Mouse (Mus musculus): ENCODE data around the gene Kmt5b. TPM values are rescaled to one million over a fixed set of nuclear protein-coding genes. Genes with fewer than 3 reads are reported as not detected.

Kmt5b gene
- polyA plus RNA-seq, 1 experiment: 3.5 TPM

DNA sequence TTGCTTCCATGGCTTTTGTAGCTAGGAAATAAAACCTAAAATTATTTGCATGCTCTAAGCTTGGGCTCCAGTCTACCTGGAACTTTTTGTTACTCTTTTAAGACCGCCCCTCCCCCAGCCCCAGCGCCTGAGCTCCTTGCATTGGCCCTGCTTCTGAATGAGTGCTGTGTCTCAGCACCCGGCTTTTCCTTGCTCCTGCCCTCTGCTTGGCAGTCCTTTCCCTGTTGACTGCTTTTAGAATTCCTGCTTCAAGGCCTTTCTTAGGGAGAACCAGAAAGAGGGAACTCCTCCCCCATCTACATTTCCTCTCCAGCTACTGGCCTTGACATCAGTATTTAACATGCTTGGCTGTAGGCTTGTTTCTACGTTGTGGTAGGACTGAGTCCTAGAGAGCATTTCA lies 88.4 kb downstream of the Kmt5b start:
- TF ChIP-seq GATA1 (IDR thresholded peaks at IDR 0.05; ENCODE audit: borderline replicate concordance, low read length) (no peak), FLI1 (IDR thresholded peaks at IDR 0.05; ENCODE audit: low read length) (no peak)
- Histone ChIP-seq H3K27me3 (replicated peaks) (no peaks in the 10 kb centered on the region), H3K4me1 (peaks cover 40% of the 10 kb centered on the region), H3K4me3 (replicated peaks) (no peak overlapping the region), H3K9me3 (no peaks in the 10 kb centered on the region), H3K36me3 (replicated peaks; ENCODE audit: low read length) (peaks cover 2% of the 10 kb centered on the region)

DNA sequence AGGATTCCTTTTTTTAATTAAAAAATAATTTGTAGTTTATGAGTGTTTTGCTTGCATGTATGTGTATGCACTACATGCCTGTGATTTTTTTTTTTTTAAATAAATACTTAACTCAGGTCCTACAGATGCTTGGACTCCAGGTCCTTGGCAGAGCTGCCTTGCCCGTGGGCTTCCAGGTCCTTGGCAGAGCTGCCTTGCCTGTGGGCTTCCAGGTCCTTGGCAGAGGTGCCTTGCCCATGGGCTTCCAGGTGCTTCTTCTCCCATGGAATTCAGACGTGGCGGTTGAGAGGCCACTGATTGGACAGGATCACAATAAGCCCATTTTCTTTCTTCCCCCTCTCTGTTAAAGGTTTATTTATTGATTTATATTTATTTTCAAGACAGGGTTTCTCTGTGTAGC lies 90.0 kb downstream of the Kmt5b start:
- no peaks in the 10 kb centered on the region for H3K9me3 ChIP-seq
- H3K4me1 ChIP-seq: peaks cover 34% of the 10 kb centered on the region
- TF ChIP-seq FLI1 (IDR thresholded peaks at IDR 0.05; ENCODE audit: low read length) (no peak), GATA1 (IDR thresholded peaks at IDR 0.05; ENCODE audit: borderline replicate concordance, low read length) (no peak)
- H3K36me3 ChIP-seq (replicated peaks; ENCODE audit: low read length): peaks cover 5% of the 10 kb centered on the region
- no peak overlapping the region for H3K4me3 ChIP-seq (replicated peaks)
- no peaks in the 10 kb centered on the region for H3K27me3 ChIP-seq (replicated peaks)

DNA sequence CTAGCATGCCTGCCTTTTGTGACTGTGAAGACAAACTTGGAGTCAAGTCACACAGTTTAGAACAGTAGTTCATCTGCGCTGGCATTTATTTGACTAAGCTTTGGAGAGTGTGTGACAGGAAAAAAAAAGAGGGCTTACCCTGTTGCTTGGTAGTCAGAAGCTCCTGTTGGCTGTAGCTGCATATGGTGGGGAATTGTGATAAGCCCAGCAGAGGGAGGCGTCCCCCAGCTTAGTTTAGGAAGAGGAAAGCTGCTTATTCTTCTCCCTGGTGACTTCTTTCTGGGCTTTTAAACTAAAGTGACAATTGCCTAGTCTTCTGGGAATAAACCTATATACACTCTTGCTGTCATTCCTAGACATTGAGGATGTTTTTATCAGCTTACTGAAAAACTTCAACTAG lies 95.5 kb downstream of the Kmt5b start:
- Histone ChIP-seq H3K36me3 (replicated peaks; ENCODE audit: low read length) (peaks cover 30% of the 10 kb centered on the region), H3K9me3 (no peaks in the 10 kb centered on the region), H3K4me1 (peaks cover 15% of the 10 kb centered on the region), H3K4me3 (replicated peaks) (no peak overlapping the region), H3K27me3 (replicated peaks) (no peaks in the 10 kb centered on the region)
- no peak for TF ChIP-seq FLI1 (IDR thresholded peaks at IDR 0.05; ENCODE audit: low read length)
- no peak for TF ChIP-seq GATA1 (IDR thresholded peaks at IDR 0.05; ENCODE audit: borderline replicate concordance, low read length)

DNA sequence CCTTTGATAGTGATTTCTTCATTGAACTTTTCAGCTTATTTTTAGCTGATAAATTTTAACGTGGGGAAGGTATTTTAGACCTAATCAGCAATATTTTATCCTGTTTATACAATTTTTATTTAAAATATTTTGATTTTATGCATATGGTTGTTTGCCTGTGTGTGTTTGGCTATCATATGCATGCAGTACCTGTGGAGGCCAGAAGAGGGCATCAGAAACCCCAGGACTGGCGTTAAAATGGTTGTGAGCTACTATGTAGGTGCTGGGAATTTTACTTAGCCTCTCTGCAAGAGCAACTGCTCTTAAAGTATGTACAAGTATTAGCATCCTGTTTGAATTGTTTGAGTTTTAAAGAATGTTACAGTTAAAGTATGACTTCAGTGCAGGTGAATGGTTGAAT lies 97.7 kb downstream of the Kmt5b start:
- TF ChIP-seq GATA1 (IDR thresholded peaks at IDR 0.05; ENCODE audit: borderline replicate concordance, low read length): no peak
- no peaks in the 10 kb centered on the region for H3K27me3 ChIP-seq (replicated peaks)
- peaks cover 30% of the 10 kb centered on the region for H3K36me3 ChIP-seq (replicated peaks; ENCODE audit: low read length)
- H3K4me3 ChIP-seq (replicated peaks): no peak overlapping the region
- peaks cover 11% of the 10 kb centered on the region for H3K4me1 ChIP-seq
- H3K9me3 ChIP-seq: no peaks in the 10 kb centered on the region

Other genes starting within 250 kb of the Kmt5b start
- 17.5 and 45.1 TPM in 2 replicates for gene Ppp6r3, start 191.7 kb upstream of the Kmt5b start, polyA plus RNA-seq (2012; ENCODE audit: insufficient read depth, low replicate concordance)
- gene Lrp5, start 80.9 kb upstream of the Kmt5b start, polyA plus RNA-seq (2012; ENCODE audit: insufficient read depth, low replicate concordance): 11.6 and 18.0 TPM in 2 replicates
- gene 1810055G02Rik, start 59.1 kb upstream of the Kmt5b start, polyA plus RNA-seq (2012; ENCODE audit: insufficient read depth, low replicate concordance): 11.1 and 12.3 TPM in 2 replicates
- gene Chka, start 84.4 kb downstream of the Kmt5b start, polyA plus RNA-seq (2012; ENCODE audit: insufficient read depth, low replicate concordance): 6.8 and 18.7 TPM in 2 replicates
- 39.3 and 78.0 TPM in 2 replicates for gene Tcirg1, start 139.7 kb downstream of the Kmt5b start, polyA plus RNA-seq (2012; ENCODE audit: insufficient read depth, low replicate concordance)
- gene Ndufs8, start 145.4 kb downstream of the Kmt5b start, polyA plus RNA-seq (2012; ENCODE audit: insufficient read depth, low replicate concordance): 38.8 and 142 TPM in 2 replicates
- 2.8 TPM in 1 of 2 replicates, not detected in the other for gene Aldh3b1, start 162.4 kb downstream of the Kmt5b start, polyA plus RNA-seq (2012; ENCODE audit: insufficient read depth, low replicate concordance)
- 30.5 and 188 TPM in 2 replicates for gene Unc93b1, start 167.8 kb downstream of the Kmt5b start, polyA plus RNA-seq (2012; ENCODE audit: insufficient read depth, low replicate concordance)
- 0.04 TPM in 1 of 2 replicates, not detected in the other for gene Aldh3b3, start 191.2 kb downstream of the Kmt5b start, polyA plus RNA-seq (2012; ENCODE audit: insufficient read depth, low replicate concordance)
- gene Aldh3b2, start 204.9 kb downstream of the Kmt5b start, polyA plus RNA-seq (2012; ENCODE audit: insufficient read depth, low replicate concordance): not detected in 2 replicates
- gene Acy3, start 219.1 kb downstream of the Kmt5b start, polyA plus RNA-seq (2012; ENCODE audit: insufficient read depth, low replicate concordance): 6.4 TPM in 1 of 2 replicates, not detected in the other
- not detected in 2 replicates for gene Tbx10, start 225.3 kb downstream of the Kmt5b start, polyA plus RNA-seq (2012; ENCODE audit: insufficient read depth, low replicate concordance)
- gene Nudt8, start 233.2 kb downstream of the Kmt5b start, polyA plus RNA-seq (2012; ENCODE audit: insufficient read depth, low replicate concordance): 11.7 and 19.3 TPM in 2 replicates
- gene Gm49405, start 233.2 kb downstream of the Kmt5b start, polyA plus RNA-seq (2012; ENCODE audit: insufficient read depth, low replicate concordance): 0.74 and 0.93 TPM in 2 replicates
- 2.7 and 7.3 TPM in 2 replicates for gene Doc2g, start 235.9 kb downstream of the Kmt5b start, polyA plus RNA-seq (2012; ENCODE audit: insufficient read depth, low replicate concordance)
- gene Ndufv1, start 245.4 kb downstream of the Kmt5b start, polyA plus RNA-seq (2012; ENCODE audit: insufficient read depth, low replicate concordance): 111 and 122 TPM in 2 replicates